Mouse (Mus musculus) R1 (cell line): ENCODE results near the gene Med12.
A peak's percentile ranks its signal among the peaks of the same experiment; 100 is the strongest.
"Not testable (repeated sequence)": the region's sequence is repeated elsewhere in the genome, so short reads cannot be mapped to it uniquely, and the experiment has no call there.

ENCODE experiments used
- DNase-seq: peaks from one replicate; pipeline ENCODE4 v3.0.0-alpha.2; 2018; ENCODE audit warnings: low read depth, low spot score

The Med12 gene

GRCm38 (mm10) chrX:101299473-101300426 is 25.9 kb downstream of the Med12 start:
- no peak for DNase-seq

- peak; percentile 20 for DNase-seq
Observed at GRCm38 (mm10) chrX:101300427-101301030, 26.7 kb downstream of the Med12 start.

GRCm38 (mm10) chrX:101301654-101302053 is 27.8 kb downstream of the Med12 start:
- no peak for DNase-seq

- no peak for DNase-seq
Observed at GRCm38 (mm10) chrX:101304646-101305045, 30.8 kb downstream of the Med12 start.

- no peak for DNase-seq
Observed at GRCm38 (mm10) chrX:101309299-101309698, 35.5 kb downstream of the Med12 start.

GRCm38 (mm10) chrX:101313625-101314359 is 40.0 kb downstream of the Med12 start:
- peak; percentile 68 for DNase-seq

- no peak for DNase-seq
Observed at GRCm38 (mm10) chrX:101319775-101320174, 45.9 kb downstream of the Med12 start.

- DNase-seq = no peak
Observed at GRCm38 (mm10) chrX:101325989-101326899, 52.4 kb downstream of the Med12 start.

GRCm38 (mm10) chrX:101329372-101330028 is 55.7 kb downstream of the Med12 start:
- DNase-seq = peak; percentile 67

GRCm38 (mm10) chrX:101332031-101332374 is 58.2 kb downstream of the Med12 start:
- DNase-seq = no peak

GRCm38 (mm10) chrX:101332375-101333211 is 58.8 kb downstream of the Med12 start:
- peak; percentile 99 for DNase-seq

GRCm38 (mm10) chrX:101334606-101335005 is 60.8 kb downstream of the Med12 start:
- DNase-seq = peak; percentile 62

GRCm38 (mm10) chrX:101338666-101339065 is 64.8 kb downstream of the Med12 start:
- DNase-seq = peak; percentile 37

- DNase-seq = not testable (repeated sequence)
Observed at GRCm38 (mm10) chrX:101342837-101343236, 69.0 kb downstream of the Med12 start.

GRCm38 (mm10) chrX:101345456-101345855 is 71.6 kb downstream of the Med12 start:
- no peak for DNase-seq

- no peak for DNase-seq
Observed at GRCm38 (mm10) chrX:101346475-101346874, 72.6 kb downstream of the Med12 start.
